Mouse (Mus musculus): ENCODE data around the gene Nkx2-2. TPM values are rescaled to one million over a fixed set of nuclear protein-coding genes. Genes with fewer than 3 reads are reported as not detected.

The Nkx2-2 gene
- polyA plus RNA-seq (2015; fragmentation: Illumina TruSeq; extraction: RNeasy Lipid Tissue Mini Kit (QIAGEN cat#74804); ENCODE audit: insufficient read depth, low replicate concordance), result not detected

DNA sequence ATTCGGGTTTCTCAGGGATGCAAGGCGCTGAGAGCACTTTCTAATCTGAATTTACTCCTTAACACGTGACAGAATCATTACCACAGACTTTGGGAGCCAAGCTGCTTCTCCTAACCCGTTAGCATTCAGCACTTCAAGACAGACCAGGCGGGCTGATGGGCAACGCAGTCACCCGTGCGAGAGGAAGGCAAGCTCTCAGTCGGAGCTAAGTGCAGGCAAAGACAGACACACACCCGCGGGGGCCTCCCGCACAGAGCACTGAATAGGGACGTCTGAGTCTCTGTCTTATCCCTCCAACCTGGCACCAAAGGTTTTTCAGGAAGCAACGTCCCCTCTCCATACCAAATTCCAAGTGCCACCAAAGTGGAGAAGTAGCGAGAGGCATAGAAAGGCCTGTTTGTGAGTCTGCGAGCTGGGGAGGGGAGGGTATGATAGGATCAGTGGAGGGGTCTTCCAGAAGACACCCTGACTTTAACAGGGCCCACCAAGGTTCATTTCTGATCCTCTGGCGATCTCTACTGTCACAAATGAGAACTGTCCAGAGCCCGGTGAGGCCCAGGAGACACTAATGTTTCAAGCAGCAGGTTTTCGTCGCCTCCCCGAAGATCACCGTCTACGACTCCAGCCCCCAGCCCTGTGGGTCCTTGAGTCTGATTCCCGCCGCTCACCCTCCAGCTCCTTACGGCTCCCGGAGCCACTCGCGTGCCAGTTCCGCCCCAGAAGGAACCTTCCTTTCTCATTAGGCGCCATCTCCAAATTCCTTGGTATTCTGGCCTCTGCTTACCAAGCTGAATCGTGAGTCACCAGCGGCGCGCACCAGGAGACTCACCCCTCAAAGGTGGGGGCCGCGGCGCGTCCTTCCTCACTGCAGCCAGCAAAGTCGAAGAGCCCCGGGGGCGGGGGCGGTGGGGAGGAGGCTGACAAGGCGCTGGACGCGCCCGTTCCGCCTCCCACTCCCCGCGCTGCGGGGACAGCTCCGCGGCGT lies at the start of gene Nkx2-2:
TSS of gene Nkx2-2 (minus strand) at position 973 of the 985 bp plus-strand sequence.

Other genes with a start within 250 kb of the Nkx2-2 start
- gene Xrn2, start 181.2 kb downstream of the Nkx2-2 start, polyA plus RNA-seq (2015; fragmentation: Illumina TruSeq; extraction: RNeasy Lipid Tissue Mini Kit (QIAGEN cat#74804); ENCODE audit: insufficient read depth, low replicate concordance), result 140 TPM
- gene Nkx2-4, start 108.8 kb downstream of the Nkx2-2 start, polyA plus RNA-seq (2015; fragmentation: Illumina TruSeq; extraction: RNeasy Lipid Tissue Mini Kit (QIAGEN cat#74804); ENCODE audit: insufficient read depth, low replicate concordance), result not detected
- 0.08 TPM for gene Pax1, start 167.7 kb upstream of the Nkx2-2 start, polyA plus RNA-seq (2015; fragmentation: Illumina TruSeq; extraction: RNeasy Lipid Tissue Mini Kit (QIAGEN cat#74804); ENCODE audit: insufficient read depth, low replicate concordance)